Mouse (Mus musculus): Measurements from ENCODE around the gene Usp15.

The Usp15 gene

GRCm38 (mm10) chr10:123108121-123108520 is 88.7 kb downstream of the Usp15 start:
- ATAC-seq (ENCODE audit: low TSS enrichment), result no peak

DNA sequence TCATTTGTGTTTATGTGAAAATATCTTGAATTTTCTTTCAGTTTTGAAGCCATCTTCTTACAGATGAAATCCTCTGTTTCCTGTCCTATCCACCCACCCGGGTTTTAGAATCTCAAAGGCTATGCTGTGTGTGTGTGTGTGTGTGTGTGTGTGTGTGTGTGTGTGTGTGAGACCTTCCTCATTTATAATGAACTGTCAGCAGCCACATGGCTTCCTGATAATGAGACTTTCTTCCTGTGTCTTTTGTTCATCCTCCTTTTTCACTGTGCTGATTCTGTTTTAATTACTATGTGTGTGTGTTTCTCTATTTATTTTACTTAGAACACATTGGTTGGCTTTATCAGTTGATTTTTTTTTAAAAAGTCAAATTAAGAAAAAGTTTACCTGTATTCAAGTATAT is 95.5 kb downstream of the Usp15 start:
- ATAC-seq (ENCODE audit: low TSS enrichment), result no peak

DNA sequence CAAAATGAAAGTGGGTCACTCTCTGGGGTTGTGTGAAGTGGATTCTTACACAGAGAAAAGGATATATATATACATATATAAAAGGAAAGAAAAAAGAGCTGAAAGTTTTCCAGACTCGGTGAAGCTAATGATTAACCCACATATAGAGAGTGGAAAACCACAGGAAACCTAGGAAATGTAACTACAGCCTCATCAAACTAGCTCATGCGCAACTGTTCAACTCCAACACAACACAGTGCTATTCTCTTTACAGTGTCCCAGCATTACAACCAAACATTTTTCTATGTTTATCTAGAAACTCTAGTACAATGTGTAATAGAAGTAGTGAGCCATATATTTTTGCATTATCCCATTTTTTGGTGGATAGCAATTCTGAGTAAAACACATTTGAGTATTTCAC is 96.2 kb downstream of the Usp15 start:
- ATAC-seq (ENCODE audit: low TSS enrichment), result peak; percentile 23; the same call in 1 of the 2 replicates

DNA sequence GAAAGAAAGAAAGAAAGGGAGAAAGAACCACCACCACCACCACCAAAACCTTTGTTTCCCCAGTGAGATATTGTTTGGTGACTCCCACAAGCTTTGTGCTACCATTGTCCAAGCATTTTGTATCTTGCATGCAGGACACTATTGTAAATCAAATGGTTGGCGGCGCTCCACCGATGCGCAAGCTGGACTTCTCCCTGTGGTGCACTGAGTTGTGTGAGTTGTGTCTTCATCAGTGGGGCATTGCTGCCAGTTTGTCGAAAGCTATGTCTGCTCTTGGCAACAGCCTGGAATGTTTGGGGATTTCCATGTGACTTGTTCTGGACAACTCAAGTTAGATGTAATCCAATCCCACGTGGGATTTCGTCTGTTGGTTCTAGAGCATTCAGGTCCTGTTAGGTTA is 102.3 kb downstream of the Usp15 start:
- ATAC-seq (ENCODE audit: low TSS enrichment), result no peak

- ATAC-seq (ENCODE audit: low TSS enrichment), result no peak
These were observed 104.2 kb downstream of the Usp15 start for GRCm38 (mm10) chr10:123092577-123092976.

- peak; percentile 97 for ATAC-seq (ENCODE audit: low TSS enrichment)
These were observed 105.1 kb downstream of the Usp15 start for GRCm38 (mm10) chr10:123091737-123092136.

- no peak for ATAC-seq (ENCODE audit: low TSS enrichment)
These were observed 107.3 kb downstream of the Usp15 start for GRCm38 (mm10) chr10:123089425-123089930.

DNA sequence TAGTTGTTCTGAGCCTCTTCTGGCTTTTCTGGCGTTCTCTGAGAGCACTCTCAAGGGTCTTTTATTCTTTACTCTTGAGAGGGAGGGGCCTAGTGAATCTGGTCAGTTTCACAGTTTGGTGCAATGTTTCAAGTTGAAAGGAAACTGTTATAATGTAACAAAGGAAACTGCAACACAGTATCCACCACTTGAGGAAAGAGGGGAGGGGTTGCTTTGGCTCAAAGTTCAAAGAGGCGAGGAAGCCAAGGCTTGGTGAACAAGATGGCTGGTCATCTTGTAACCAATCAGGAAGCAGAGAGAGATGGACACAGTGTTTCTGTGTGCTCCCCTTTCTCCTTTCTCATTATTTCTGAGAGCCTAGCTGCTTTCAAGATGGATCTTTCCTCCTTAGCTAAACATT is 109.9 kb downstream of the Usp15 start:
- ATAC-seq (ENCODE audit: low TSS enrichment), result no peak

DNA sequence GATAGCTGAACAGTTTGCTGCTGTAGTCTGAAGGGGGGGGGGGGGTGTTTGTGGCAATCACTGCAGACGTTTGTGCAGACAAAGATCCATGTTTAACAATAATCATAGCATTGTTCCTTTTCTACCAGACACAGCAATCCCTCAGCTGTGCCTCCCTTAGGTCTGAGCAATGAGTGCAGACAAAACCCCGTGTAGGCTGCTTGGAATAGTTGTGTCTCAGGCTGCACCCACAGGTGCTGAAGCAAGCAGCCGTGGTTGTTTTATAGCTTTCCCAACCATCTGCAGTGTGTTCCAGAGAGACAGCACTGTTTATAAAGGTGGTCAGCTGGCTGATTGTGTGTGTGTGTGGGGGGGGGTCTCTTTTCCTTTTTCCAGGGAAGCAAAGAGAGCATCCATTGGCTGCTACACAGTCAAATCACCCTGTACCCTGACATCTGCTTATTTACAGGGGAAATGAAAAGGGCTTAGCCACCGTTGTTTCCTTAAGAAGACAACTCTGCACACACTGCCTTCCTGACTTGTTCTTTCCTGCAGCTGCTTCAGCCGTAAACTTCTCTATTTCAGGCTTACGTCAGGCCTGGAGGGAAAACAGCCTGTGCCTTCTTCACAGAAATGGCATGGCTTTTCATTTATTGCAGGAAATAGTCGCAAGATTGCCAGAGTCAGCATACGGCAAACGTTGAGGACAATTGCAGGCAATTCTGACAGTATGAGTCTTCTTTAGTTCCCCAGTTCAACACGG is 111.7 kb downstream of the Usp15 start:
- peak; percentile 84 for ATAC-seq (ENCODE audit: low TSS enrichment)

DNA sequence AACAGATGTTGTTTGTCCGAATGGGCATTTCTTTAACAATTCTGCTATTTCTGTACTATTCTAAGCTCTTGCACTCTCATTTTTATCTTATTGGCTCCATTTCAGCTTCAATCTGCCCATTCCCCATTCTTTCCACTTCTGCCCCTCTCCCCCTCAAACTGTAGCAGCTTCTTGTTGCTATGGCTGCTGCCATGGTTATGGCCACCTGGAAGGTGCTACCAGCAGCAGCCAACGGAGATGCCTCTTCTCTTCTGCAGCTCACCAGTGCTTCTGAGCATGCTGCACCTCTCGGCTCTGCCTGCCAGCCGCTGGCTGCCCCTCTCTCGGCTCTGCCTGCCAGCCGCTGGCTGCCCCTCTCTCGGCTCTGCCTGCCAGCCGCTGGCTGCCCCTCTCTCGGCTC is 112.5 kb downstream of the Usp15 start:
- ATAC-seq (ENCODE audit: low TSS enrichment), result peak; percentile 47; the same call in 1 of the 2 replicates

GRCm38 (mm10) chr10:123076245-123077023 is 120.4 kb downstream of the Usp15 start, which contains the start of gene Mon2:
Gene Mon2, minus strand, starts transcription at chr10:123076505.
- peak; percentile 93 for ATAC-seq (ENCODE audit: low TSS enrichment)

DNA sequence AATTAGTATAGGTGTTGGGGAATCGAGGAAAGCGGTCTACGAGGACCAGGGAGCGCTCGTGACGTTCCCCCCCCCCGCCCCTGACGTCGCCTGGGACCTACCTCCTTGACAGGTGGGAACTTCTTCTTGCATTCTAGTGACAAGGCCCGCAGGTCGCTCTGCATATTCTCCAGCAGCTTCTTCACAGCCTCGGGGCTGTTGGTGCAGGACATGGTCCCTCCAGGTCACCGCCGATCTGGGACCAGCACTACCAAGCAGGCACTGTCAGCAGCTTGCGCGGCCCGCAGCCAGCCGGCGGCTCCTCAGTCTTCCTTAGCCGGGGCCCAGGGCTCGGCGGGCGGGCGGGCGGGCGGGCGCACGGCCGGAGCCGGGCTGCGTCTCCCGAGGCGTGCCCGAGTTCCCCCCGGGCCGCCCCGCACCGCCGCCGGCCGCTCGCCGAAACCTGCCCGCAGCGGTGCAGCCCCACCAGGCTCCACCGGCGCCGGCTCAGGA is 121.0 kb downstream of the Usp15 start:
- ATAC-seq (ENCODE audit: low TSS enrichment), result peak; percentile 39

DNA sequence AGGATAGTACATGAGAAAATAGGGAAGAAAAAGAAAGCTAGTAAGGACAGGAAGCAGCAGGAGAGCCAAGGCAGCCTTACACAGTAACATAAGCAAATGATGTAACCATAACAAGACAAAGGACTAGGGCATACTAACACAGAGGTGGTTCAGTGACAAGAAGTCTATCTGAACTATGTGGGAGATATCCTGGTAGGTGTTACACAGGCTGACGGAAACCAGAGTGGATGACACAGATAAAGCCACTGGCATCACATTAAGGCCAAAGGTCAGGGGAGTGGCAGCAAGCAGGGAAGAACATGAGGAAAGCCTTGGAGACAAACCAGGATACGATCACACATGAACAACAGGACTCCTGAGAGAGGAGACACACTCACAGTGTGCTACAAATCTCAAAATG is 124.8 kb downstream of the Usp15 start:
- no peak for ATAC-seq (ENCODE audit: low TSS enrichment)

DNA sequence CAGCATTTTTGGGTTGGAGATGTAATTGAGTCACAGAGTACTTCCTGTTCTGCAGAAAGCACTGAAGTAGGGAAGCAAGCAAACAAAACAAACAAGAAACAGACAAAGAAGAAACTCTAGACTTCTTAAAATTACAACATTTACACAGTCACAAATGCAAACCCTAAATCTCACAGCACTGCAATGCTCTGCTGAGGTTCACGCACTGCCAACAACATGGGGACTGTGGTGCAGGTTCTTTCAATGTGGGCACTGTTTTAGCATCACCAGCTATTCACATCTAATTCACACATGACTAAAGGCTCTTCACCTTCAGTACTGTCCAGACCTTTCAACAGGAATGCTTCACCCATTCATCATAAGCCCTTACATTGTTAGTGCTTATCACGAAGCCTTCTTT is 133.8 kb downstream of the Usp15 start:
- ATAC-seq (ENCODE audit: low TSS enrichment), result no peak; the same call in 1 of the 2 replicates

DNA sequence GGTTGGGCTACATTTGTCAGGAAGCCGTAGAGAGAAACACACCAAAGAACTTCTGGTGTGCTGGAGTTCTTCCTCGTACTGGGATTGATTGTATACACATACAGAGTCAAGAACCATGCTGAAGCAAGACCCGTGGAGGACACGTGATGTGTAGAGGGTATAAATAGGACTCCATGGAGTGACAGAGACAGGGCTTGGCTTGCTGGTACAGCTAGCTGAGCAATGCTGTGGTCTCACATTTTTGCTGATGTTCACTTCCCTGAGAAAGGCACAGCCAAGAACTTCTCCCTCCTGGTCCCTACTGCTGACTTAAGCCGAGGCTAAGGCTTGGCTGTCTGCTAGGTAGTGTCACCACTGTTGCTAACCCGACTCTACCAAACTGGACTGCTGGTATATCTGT is 136.0 kb downstream of the Usp15 start:
- ATAC-seq (ENCODE audit: low TSS enrichment), result 0 out of 2 replicates have a peak, but pooled peaks have one; percentile 46

DNA sequence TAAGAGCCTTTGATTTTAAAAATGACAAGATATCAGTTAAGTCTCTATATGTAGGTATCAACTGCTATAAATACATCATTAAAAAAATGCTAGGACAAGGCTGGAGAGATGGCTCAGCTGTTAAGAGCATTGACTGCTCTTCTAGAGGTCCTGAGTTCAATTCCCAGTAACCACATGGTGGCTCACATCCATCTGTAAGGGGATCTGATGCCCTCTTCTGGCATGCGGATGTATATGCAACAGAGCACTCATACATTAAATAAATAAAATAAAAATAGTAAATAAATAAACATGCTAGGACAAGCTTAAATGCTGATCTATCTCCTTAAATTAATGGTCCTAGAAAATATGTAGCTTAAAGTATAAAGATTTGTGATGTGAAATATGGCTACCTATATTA is 139.7 kb downstream of the Usp15 start:
- no peak for ATAC-seq (ENCODE audit: low TSS enrichment)

- ATAC-seq (ENCODE audit: low TSS enrichment), result no peak
These were observed 140.3 kb downstream of the Usp15 start for GRCm38 (mm10) chr10:123056463-123056862.

DNA sequence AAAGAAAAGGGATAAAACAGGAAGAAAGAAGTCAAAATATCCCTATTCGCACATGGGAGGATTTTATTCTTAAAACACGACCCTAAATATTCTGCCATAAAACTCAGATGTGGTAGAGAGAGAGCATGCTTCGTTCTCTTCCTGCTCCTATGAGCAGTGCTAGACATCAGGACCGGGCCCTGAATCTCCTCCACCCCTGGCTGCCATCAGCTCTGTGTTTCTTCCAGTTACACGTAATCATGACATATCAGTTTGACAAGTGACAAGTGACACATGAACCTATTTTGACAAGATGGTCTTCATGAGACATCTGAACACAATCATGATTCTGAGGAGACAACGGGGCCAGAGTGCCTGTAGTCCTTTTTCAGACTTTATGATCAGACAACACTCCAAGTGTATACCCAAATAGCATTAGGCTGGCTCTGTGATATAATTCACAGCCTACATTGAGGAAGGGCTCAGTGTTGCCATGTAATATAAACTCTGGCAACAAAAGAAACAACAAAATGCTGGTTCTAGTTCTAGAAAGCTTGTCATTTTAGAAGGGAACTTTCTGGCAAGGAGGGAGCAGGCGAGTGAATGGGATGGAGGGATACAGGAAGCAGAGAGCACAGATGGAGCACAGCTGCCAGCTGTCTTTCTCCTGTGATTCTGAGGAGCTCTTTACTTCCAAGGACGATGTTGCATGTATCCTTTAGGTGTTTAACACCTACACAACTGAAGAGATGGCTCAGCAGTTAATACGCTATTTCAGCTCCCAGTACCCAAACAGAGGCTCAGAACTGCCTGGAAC is 141.4 kb downstream of the Usp15 start:
- peak; percentile 62 for ATAC-seq (ENCODE audit: low TSS enrichment)

Measured in frontal cortex, adult (tissue).